Mouse (Mus musculus) gastrocnemius, postnatal 4 days (tissue): Measurements from ENCODE around the gene Stk36. TPM values are rescaled to one million over a fixed set of nuclear protein-coding genes. Genes with fewer than 3 reads are reported as not detected.
A peak's percentile ranks its signal among the peaks of the same experiment; 100 is the strongest.

Experiments used
- DNase-seq, 2 experiments: peaks; one replicate each; pipeline ENCODE4 v3.0.0; 2021 to 2022; ENCODE audit warnings: low spot score in 2 of 2, mixed read lengths in 2 of 2
- long read RNA-seq, 2 experiments: library from polyadenylated mRNA; stranded (forward); transcript quantifications; one replicate each; pipeline ENCODE4 v2.0.0; 2021
- total RNA-seq, 2 experiments: library from RNA; stranded (reverse); gene quantifications; 2 replicates each; pipeline ENCODE4 v1.2.3; 2021

Gene Stk36
- 1 to 10 TPM; 2.8 to 3.0 TPM for total RNA-seq
- long read RNA-seq, experiment 1, partial matches to known transcripts: 0 of 1 reads
- long read RNA-seq, experiment 1, other reads (novel, unspliced or antisense): 1 of 1 reads
- long read RNA-seq, experiment 2, full-length matches to known transcripts: 1 of 3 reads
- long read RNA-seq, experiment 2, partial matches to known transcripts: 0 of 3 reads
- long read RNA-seq, experiment 2, other reads (novel, unspliced or antisense): 2 of 3 reads

- DNase-seq: peak; percentile 65 to 84
Observed at GRCm38 (mm10) chr1:74601267-74601962, at the start of gene Stk36, which contains the start of gene Rnf25. Gene Stk36, plus strand, starts transcription at chr1:74601445. Gene Rnf25, minus strand, starts transcription at chr1:74601397.

GRCm38 (mm10) chr1:74559061-74559460 is 42.2 kb upstream of the Stk36 start:
- DNase-seq: no peak

- no peak for DNase-seq
Observed at GRCm38 (mm10) chr1:74565834-74566233, 35.4 kb upstream of the Stk36 start.

- DNase-seq: no peak
Observed at GRCm38 (mm10) chr1:74569739-74570719, 31.2 kb upstream of the Stk36 start.

- no peak for DNase-seq
Observed at GRCm38 (mm10) chr1:74582621-74583020, 18.6 kb upstream of the Stk36 start.

GRCm38 (mm10) chr1:74584616-74585398 is 16.4 kb upstream of the Stk36 start:
- no peak for DNase-seq

GRCm38 (mm10) chr1:74587233-74587772 is 13.9 kb upstream of the Stk36 start:
- DNase-seq: no peak

- DNase-seq: peak; percentile 90 to 98
Observed at GRCm38 (mm10) chr1:74587773-74588445, 13.3 kb upstream of the Stk36 start, which contains the start of the genes Zfp142 and Bcs1l. Gene Zfp142, minus strand, starts transcription at chr1:74588246. Gene Bcs1l, plus strand, starts transcription at chr1:74588289.

GRCm38 (mm10) chr1:74594434-74594833 is 6.8 kb upstream of the Stk36 start:
- no peak for DNase-seq

- DNase-seq: peak in 1 of 2 experiments; percentile 19
Observed at GRCm38 (mm10) chr1:74600501-74601266, 561 bp upstream of the Stk36 start.

- DNase-seq: no peak
Observed at GRCm38 (mm10) chr1:74624183-74624582, 22.9 kb downstream of the Stk36 start.

GRCm38 (mm10) chr1:74626076-74626475 is 24.8 kb downstream of the Stk36 start:
- DNase-seq: no peak

- no peak for DNase-seq
Observed at GRCm38 (mm10) chr1:74628001-74628400, 26.8 kb downstream of the Stk36 start.

- DNase-seq: no peak
Observed at GRCm38 (mm10) chr1:74632734-74633133, 31.5 kb downstream of the Stk36 start.

GRCm38 (mm10) chr1:74643524-74643923 is 42.3 kb downstream of the Stk36 start:
- DNase-seq: no peak

- DNase-seq: no peak
Observed at GRCm38 (mm10) chr1:74643926-74644325, 42.7 kb downstream of the Stk36 start.

GRCm38 (mm10) chr1:74661448-74662195 is 60.4 kb downstream of the Stk36 start, which contains the start of gene Ttll4:
Gene Ttll4, plus strand, starts transcription at chr1:74661745.
- DNase-seq: peak; percentile 81 to 92

- DNase-seq: no peak
Observed at GRCm38 (mm10) chr1:74662253-74662865, 61.1 kb downstream of the Stk36 start.
